7 mouse cellular contexts compared by ENCODE assay signal in the genomic region with DNA sequence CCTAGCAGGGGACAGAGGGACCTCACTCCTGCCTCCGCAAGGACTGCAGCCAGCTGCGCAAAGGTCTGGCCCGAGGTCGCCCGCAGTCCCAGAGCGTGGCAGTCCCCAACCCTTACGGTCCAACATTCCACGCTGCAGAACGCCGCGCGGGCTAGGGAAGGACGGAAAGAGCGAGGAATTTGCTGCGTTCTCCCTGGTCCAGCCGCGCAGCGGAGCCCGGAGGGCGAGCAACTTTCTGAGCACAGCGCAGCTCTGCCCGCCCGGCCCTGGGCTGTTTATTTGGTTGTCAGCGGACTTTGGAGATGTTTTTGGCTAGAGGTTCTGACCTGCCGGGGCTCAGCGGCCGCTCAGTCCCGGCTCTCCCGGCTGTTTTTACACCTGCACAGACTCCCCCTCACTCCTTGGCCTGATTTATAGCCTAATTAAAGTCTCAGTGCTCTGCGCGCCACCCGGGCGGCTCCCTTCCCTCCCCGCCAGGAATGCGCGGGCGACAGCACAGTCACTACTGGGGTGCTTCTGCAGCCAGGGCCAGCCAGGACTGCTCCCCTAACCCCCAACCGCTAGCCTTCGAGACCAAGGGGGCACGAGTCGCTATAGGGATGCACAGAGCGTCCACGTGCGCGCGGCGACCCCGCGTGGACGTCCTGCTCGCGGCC. TPM values are rescaled to one million over a fixed set of nuclear protein-coding genes. Genes with fewer than 3 reads are reported as not detected.
DNase-seq lines count a peak whose midpoint lies in the region; ATAC-seq and TF ChIP-seq lines count a peak whose summit lies in the region.

No protein-coding gene starts in this region.

- no peak for TF ChIP-seq CTCF in C2C12 (IDR thresholded peaks at IDR 0.05; ENCODE audit: control insufficient read depth, insufficient read depth, insufficient read length)
- no peak for TF ChIP-seq CTCF in E14TG2a.4 (conservative IDR thresholded peaks at IDR 0.05; ENCODE audit: low read length)
- no peak for TF ChIP-seq CTCF in forebrain, postnatal 0 days (IDR thresholded peaks at IDR 0.05; ENCODE audit: low read depth)

- H3K27me3 ChIP-seq in C2C12 (ENCODE audit: control insufficient read depth, insufficient read depth, insufficient read length): peaks cover 44% of the 10 kb centered on the region
- H3K27me3 ChIP-seq in E14TG2a.4 (ENCODE audit: insufficient read depth, low read length): peaks cover 87% of the 10 kb centered on the region
- H3K27me3 ChIP-seq in forebrain, postnatal 0 days (ENCODE audit: insufficient read depth, low read length): peaks cover 85% of the 10 kb centered on the region
- peaks cover 100% of the 10 kb centered on the region for H3K27me3 ChIP-seq in limb, embryonic 10.5 days (ENCODE audit: low read depth, poor library complexity, severe bottlenecking)

- peaks cover 18% of the 10 kb centered on the region for H3K4me1 ChIP-seq in E14TG2a.4 (replicated peaks; ENCODE audit: low read depth, low read length)
- H3K4me1 ChIP-seq in forebrain, postnatal 0 days (ENCODE audit: insufficient read depth): no peaks in the 10 kb centered on the region
- H3K4me1 ChIP-seq in limb, embryonic 10.5 days: peaks cover 17% of the 10 kb centered on the region

- peak; percentile 42; the same call in 1 of the 2 replicates for ATAC-seq in forebrain, postnatal 0 days

- under 1% methylated on average over 52 of the region's 52 CpGs for WGBS in forebrain, postnatal 0 days
- WGBS in limb, embryonic 10.5 days: under 1% methylated on average over 52 of the region's 52 CpGs

- H3K36me3 ChIP-seq in C2C12 (ENCODE audit: control insufficient read depth, insufficient read depth) (no peaks in the 10 kb centered on the region), E14TG2a.4 (ENCODE audit: insufficient read depth, low read length) (no peaks in the 10 kb centered on the region)
- H3K36me3 ChIP-seq in forebrain, postnatal 0 days (ENCODE audit: insufficient read depth): no peaks in the 10 kb centered on the region
- H3K36me3 ChIP-seq in limb, embryonic 10.5 days: no peaks in the 10 kb centered on the region

- H3ac ChIP-seq in C2C12 (ENCODE audit: control insufficient read depth, insufficient read length, low read depth): peak overlapping the region; percentile 57

- DNase-seq in forebrain, postnatal 0 days: no peak
- DNase-seq in limb, embryonic 10.5 days (ENCODE audit: low spot score): peak; percentile 76
- DNase-seq in retina, embryonic 14.5 days (ENCODE audit: low spot score): peak; percentile 57
- no peak for DNase-seq in left cerebral cortex, adult 8-10 months (ENCODE audit: low spot score in 2 of 2)
- DNase-seq in right cerebral cortex, postnatal 14 days: no peak

- no peak overlapping the region for H3K27ac ChIP-seq in forebrain, postnatal 0 days (ENCODE audit: low read depth, low read length)
- peak overlapping the region; percentile 20 for H3K27ac ChIP-seq in limb, embryonic 10.5 days

- H3K79me3 ChIP-seq in C2C12 (ENCODE audit: low read depth): no peaks in the 10 kb centered on the region

- peak overlapping the region; percentile 23; the same call in 1 of the 2 replicates for H3K4me2 ChIP-seq in forebrain, postnatal 0 days (ENCODE audit: low read depth)

- no peaks in the 10 kb centered on the region for H3K79me2 ChIP-seq in C2C12 (ENCODE audit: control insufficient read depth, insufficient read depth)

- H3K4me3 ChIP-seq in C2C12 (ENCODE audit: insufficient read depth, poor library complexity, severe bottlenecking) (no peak overlapping the region), E14TG2a.4 (replicated peaks; ENCODE audit: low read length) (peak overlapping the region; percentile 71)
- H3K4me3 ChIP-seq in forebrain, postnatal 0 days (ENCODE audit: low read depth, low read length): no peak overlapping the region
- peak overlapping the region; percentile 43 for H3K4me3 ChIP-seq in limb, embryonic 10.5 days

- H3K9me3 ChIP-seq in E14TG2a.4 (ENCODE audit: low read length): no peaks in the 10 kb centered on the region
- no peaks in the 10 kb centered on the region for H3K9me3 ChIP-seq in forebrain, postnatal 0 days (ENCODE audit: low read length)
- H3K9me3 ChIP-seq in limb, embryonic 10.5 days (replicated peaks): no peaks in the 10 kb centered on the region

- H3K9ac ChIP-seq in forebrain, postnatal 0 days: no peak overlapping the region

TF ChIP-seq in C2C12, 6 proteins besides CTCF, POLR2A, EP300 and RAD21:
- no peak for TF ChIP-seq CEBPB (IDR thresholded peaks at IDR 0.05; ENCODE audit: low read depth)
- TF ChIP-seq MAX (IDR thresholded peaks at IDR 0.05): no peak
- TF ChIP-seq MYOD1 (IDR thresholded peaks at IDR 0.05; ENCODE audit: control insufficient read depth, insufficient read length, low read depth): no peak
- TF ChIP-seq USF1 (IDR thresholded peaks at IDR 0.05; ENCODE audit: low read depth): no peak
- no peak for TF ChIP-seq MYOG (IDR thresholded peaks at IDR 0.05; ENCODE audit: control insufficient read depth, extremely low read depth, insufficient read length)
- no peak for TF ChIP-seq FOSL1 (IDR thresholded peaks at IDR 0.05; ENCODE audit: insufficient read depth, low read length, poor library complexity, severe bottlenecking)
TF ChIP-seq in C2C12: peak in this region for 0.

RNA-seq across cellular contexts. Expression of gene Foxd1, which starts 11.9 kb away (rescaled TPM):
- 0.14 TPM for polyA plus RNA-seq in C2C12 (2012; fragmentation: generic; extraction: Trizol)
- total RNA-seq in forebrain, postnatal 0 days (2014; rRNA removed): 2.0 and 2.2 TPM in 2 replicates
- polyA plus RNA-seq in forebrain, postnatal 0 days (2015; fragmentation: Nextera tagmentation; extraction: Ambion mirVana): 0.62 and 0.86 TPM in 2 replicates
- 0.11 and 0.21 TPM in 2 replicates for polyA plus RNA-seq in limb, embryonic 10.5 days (2016; fragmentation: Nextera tagmentation; extraction: Ambion mirVana)
- 1 to 10 TPM; 1.3 to 1.6 (median 1.5) TPM for total RNA-seq in left cerebral cortex, adult 8-10 months (2022)

RNA-seq across cellular contexts. Expression of gene Btf3, which starts 49.1 kb away (rescaled TPM):
- polyA plus RNA-seq in C2C12 (2012; fragmentation: generic; extraction: Trizol): 1,114 TPM
- total RNA-seq in forebrain, postnatal 0 days (2014; rRNA removed): 435 and 523 TPM in 2 replicates
- 562 and 667 TPM in 2 replicates for polyA plus RNA-seq in forebrain, postnatal 0 days (2015; fragmentation: Nextera tagmentation; extraction: Ambion mirVana)
- 695 and 810 TPM in 2 replicates for polyA plus RNA-seq in limb, embryonic 10.5 days (2016; fragmentation: Nextera tagmentation; extraction: Ambion mirVana)
- total RNA-seq in left cerebral cortex, adult 8-10 months (2022): 100 to 1,000 TPM; 167 to 188 (median 185) TPM

Comparison
In these comparisons a context has a peak if more than half of its experiments do, and no peak if none do; other contexts are left out.
1. H3K4me3 ChIP-seq: peak in E14TG2a.4 (single experiment) and limb, embryonic 10.5 days (single experiment); none in C2C12 (single experiment) and forebrain, postnatal 0 days (single experiment).
2. DNase-seq: peak in limb, embryonic 10.5 days (single experiment) and retina, embryonic 14.5 days (single experiment); none in forebrain, postnatal 0 days (single experiment), left cerebral cortex, adult 8-10 months (0 of 2) and right cerebral cortex, postnatal 14 days (single experiment).